Mouse (Mus musculus) frontal cortex, postnatal 14 days (tissue): Measurements from ENCODE around the gene Foxq1.

Experiments
- DNase-seq, 2 experiments: peaks; one replicate each; pipeline ENCODE4 v3.0.0; 2022; ENCODE audit warnings: low spot score in 2 of 2

Foxq1 gene

GRCm38 (mm10) chr13:31555834-31556233 is at the start of gene Foxq1:
Foxq1 (plus strand) TSS chr13:31556134.
- no peak for DNase-seq

GRCm38 (mm10) chr13:31506494-31507167 is 49.3 kb upstream of the Foxq1 start:
- DNase-seq, result no peak

DNA sequence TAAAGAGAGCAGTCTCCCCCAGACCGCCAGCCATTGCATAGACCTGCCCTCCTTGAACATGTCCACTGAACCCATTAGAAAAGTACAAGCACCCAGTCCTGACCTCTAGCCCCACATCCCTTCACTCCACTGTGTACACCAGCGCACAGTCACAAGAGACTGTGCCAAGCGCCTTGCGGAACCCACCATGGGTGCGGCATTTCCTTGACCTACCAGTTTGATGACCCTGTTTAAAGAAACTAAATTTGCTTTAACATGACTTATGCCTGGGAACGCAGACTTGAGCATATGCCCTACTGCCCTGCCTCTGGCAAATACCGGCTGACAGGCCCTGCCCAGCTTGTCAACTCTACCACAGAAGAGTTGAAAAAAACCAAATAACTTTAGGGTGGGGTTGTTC is 40.7 kb upstream of the Foxq1 start:
- DNase-seq, result no peak

GRCm38 (mm10) chr13:31518411-31518886 is 37.5 kb upstream of the Foxq1 start:
- no peak for DNase-seq

- DNase-seq, result no peak
Observed at GRCm38 (mm10) chr13:31518971-31519370, 37.0 kb upstream of the Foxq1 start.

DNA sequence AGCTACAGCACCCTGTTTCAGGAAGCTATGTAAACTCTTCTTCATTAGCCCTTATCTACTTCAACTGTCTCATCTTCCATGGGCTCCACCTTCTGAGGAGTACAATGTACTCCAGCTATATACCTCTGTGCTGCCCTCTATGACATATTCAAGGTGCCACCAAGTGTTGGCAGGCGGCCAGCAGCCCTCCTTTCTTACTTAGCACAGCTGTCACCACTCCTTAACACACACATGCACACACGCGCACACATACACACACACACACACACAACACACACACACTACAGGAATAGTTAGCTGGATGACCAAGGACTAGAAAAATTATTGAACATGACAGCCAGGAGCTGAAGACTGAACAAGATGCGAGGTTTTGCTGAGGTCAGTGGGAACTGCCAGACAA is 31.0 kb upstream of the Foxq1 start:
- DNase-seq, result no peak

GRCm38 (mm10) chr13:31531186-31531585 is 24.7 kb upstream of the Foxq1 start:
- DNase-seq, result no peak

GRCm38 (mm10) chr13:31531651-31532061 is 24.3 kb upstream of the Foxq1 start:
- DNase-seq, result no peak

- DNase-seq, result no peak
Observed at GRCm38 (mm10) chr13:31534726-31535125, 21.2 kb upstream of the Foxq1 start.

DNA sequence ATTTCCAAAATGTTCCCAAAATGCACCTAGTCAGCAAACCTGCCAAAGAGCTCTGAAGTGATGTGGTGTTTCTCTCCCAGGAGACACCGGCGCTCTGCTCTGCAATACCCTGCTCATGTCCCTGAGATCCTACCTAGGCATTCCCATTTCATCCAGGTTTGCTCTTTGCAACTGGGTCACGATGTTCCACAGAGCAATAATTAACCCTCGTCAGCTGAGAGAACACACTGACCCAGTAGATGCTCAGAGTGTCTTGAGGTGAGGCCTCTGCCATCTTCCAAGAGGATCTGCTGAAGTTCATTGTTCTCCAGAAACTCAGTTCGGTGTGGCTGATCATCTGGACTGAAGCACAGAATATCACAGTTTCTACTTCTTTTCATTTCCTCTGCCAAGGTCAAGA is 12.9 kb upstream of the Foxq1 start:
- no peak for DNase-seq

DNA sequence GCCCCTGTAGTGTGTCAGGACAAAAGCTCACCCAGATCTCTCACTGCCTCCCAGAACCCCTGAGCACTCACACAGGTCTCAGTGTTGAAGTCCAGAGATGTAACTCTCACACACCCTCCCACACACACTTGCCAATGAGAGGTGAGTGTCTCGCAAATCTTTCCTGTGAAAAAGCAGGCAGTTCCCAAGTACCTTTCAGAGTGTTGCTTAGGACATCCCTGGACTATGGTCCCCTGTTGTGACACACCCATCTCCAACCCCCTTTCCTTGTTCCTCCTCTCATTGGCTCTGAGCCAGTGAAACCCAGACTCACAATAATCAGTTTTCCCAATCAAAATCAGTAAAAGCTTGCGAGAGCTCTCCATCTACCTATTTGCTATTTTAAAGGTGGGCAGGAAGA is 9.2 kb upstream of the Foxq1 start:
- DNase-seq, result no peak

DNA sequence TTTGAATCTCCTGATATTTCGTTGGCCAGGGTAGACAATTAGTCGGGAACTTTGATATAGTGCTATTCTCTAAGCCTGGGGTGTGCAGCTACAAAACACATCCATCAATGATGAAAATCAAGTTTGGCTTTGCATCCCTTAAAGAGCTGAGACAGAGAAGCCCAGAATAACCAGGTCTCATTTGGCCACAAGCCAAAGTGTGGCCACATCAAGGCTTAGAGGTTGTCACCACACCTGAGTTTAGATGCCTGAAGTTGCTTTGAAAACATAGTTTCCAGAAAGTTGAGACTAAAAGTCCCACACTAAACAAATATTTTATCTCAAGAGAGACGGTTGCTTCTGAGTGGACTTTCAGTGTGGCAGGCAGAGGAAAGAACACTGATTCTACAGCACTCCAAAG is 8.7 kb upstream of the Foxq1 start:
- DNase-seq, result no peak

DNA sequence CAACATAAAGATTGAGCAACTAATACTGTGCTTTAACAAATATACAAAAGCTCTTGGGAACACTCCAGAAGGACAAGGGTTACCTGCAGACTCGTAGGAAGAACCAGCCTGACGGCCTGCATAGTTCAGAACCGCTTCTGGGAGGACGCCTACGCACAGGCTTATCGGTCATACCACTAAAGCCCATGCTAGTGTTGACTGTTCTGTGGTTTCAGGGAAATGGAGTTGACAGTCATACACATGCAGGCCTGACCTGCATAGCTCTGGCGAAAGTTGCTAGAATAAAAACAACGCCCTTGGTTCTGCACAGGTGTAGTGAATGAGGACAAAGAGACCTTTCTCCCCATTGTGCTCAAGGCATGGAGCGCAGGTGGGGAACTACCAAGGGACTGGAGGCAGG is 8.3 kb upstream of the Foxq1 start:
- DNase-seq, result no peak

DNA sequence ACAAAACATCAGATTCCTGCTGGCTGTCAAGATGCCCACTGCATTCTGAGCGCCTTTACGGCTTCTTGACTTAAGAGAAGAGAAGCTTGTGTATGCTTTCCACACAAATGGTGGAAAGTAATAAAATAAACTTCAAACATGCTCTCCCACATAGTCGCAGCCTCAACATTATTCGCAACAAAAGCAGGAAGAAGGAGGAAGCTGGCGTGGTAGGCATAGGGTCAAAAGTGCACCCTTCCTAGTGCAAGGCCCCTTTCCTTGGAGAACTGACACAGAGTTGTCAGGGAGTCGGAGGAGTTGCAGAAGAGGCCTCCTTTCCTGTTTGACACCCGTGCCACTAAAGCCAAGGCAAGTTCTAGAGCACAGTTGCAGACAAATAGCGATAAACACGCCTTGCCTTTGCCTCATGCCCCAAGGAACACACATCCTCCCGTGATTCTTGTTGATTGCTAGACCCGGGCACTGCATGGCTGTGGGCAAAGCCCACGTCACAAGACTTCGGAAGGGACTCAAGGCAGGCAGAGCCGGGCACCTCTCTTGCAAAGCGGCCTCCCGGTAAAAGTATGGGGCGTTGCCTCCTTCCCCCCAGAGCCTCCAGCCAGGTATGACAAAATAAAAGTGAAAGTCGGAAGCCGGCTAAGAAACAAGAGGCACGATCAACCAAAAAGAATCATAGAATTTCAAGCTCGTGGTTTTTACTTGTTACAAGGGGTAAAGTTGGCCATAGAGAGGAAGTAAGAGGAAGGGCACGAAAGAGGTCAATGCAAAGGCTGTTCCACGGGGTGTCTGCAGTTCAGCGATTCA is 1.2 kb downstream of the Foxq1 start:
- no peak for DNase-seq

DNA sequence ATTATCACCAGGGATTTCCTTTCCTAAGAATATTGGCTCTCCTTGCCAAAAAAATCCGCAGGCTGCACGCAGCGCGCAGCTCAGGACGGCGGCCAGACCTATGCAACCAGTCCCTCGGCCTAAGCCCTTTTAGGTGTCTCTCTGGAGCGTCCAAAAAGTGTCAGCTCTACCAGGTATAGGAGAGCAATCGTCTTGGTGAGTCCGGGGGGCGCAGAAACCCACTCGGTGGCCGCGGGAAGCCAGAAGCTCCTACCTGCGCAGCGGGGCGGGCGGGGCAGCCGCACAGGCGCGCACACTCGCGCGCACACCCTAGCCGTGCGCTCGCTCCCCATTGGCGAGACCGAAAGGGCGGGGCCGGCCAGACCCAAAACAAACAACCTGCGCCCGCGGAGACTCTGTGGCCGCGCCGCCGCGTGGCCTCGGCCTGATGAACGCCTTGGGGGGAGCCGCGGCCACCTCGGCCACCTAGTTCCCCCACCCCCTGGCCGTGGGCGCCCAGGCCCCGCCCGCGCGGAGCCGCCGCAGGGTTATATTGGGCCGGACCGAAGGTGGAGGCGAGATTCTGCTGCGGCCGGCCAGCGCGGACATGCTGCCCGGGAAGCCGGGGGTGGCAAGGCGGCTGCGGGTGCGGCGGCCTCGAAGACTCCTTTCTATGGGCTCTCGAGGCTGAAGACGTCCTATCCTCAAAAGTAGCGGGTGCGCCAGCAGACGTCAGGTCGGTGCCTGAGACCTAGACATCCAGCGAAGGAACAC is 2.0 kb downstream of the Foxq1 start:
- DNase-seq, result no peak

DNA sequence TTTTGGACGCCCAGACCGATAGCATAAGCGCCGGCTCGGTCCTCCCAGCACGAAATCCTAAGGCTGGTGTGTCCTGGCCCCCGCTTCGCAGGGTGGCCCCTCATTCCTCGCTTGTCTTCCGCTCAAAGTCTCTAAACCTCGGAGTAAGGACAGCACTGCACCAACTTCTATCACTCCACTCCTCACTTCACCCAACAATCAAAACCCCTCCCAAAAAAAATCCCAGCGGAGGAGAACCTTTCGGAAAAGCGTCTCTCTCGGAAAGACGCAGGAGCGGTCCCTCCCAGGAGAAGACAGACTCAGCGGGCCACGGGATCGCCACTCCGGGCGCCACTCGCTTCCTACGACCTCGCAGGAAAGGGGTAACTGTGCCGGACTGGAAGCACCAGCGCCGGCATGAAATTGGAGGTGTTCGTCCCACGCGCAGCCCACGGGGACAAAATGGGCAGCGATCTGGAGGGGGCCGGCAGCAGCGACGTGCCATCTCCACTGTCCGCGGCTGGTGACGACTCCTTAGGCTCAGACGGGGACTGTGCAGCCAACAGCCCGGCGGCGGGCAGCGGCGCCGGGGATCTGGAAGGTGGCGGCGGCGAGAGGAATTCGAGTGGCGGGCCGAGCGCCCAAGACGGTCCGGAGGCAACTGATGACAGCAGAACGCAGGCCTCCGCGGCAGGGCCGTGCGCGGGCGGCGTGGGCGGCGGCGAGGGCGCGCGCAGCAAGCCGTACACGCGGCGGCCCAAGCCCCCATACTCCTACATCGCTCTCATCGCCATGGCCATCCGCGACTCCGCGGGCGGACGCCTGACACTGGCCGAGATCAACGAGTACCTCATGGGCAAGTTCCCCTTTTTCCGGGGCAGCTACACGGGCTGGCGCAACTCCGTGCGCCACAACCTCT is 2.8 kb downstream of the Foxq1 start, which contains the start of gene A530084C06Rik:
A530084C06Rik (minus strand) TSS at position 813 of the 898 bp plus-strand sequence.
- DNase-seq, result no peak

DNA sequence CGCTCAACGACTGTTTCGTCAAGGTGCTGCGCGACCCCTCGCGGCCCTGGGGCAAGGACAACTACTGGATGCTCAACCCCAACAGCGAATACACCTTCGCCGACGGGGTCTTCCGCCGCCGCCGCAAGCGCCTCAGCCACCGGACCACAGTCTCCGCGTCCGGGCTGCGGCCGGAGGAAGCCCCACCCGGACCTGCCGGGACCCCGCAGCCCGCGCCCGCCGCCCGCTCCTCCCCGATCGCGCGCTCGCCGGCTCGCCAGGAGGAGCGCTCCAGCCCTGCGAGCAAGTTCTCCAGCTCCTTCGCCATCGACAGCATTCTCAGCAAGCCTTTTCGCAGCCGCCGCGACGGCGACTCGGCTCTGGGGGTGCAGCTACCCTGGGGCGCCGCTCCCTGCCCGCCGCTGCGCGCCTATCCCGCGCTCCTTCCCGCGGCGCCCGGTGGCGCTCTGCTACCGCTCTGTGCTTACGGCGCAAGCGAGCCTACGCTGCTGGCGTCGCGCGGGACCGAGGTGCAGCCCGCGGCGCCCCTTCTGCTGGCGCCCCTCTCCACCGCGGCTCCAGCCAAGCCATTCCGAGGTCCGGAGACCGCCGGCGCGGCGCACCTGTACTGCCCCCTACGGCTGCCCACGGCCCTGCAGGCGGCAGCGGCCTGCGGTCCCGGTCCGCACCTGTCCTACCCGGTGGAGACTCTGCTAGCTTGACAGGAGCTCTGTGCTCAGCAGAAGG is 3.6 kb downstream of the Foxq1 start:
- DNase-seq, result peak in 1 of 2 experiments; percentile 17

- no peak for DNase-seq
Observed at GRCm38 (mm10) chr13:31564394-31564793, 8.5 kb downstream of the Foxq1 start.

GRCm38 (mm10) chr13:31567099-31567498 is 11.2 kb downstream of the Foxq1 start:
- DNase-seq, result no peak

GRCm38 (mm10) chr13:31567617-31568294 is 11.8 kb downstream of the Foxq1 start:
- DNase-seq, result no peak
